Mouse (Mus musculus) liver, embryonic 14.5 days (tissue): ENCODE results near the gene Ppp2r5e. TPM values are rescaled to one million over a fixed set of nuclear protein-coding genes. Genes with fewer than 3 reads are reported as not detected.

Source experiments
- ATAC-seq: fragments of 200-750 bp; cut with Nextera tagmentation; 2 replicates; pipeline ENCODE4 v1.8.0; 2017; ENCODE audit warnings: moderate number of reproducible peaks, mild to moderate bottlenecking, moderate library complexity; ENCODE audit not compliant: insufficient read depth
- DNase-seq, 3 experiments: peaks; one replicate each; pipeline ENCODE4 v3.0.0-alpha.2; 2012 to 2013; ENCODE audit warnings: low read depth in 3 of 3, low spot score in 3 of 3
- H3K27ac ChIP-seq: fragments of 300-500 bp; sonication (generic); 2 replicates; pipeline ENCODE4 v1.5.1; 2014; ENCODE audit warnings: moderate library complexity, mild to moderate bottlenecking, control low read depth, inconsistent platforms
- H3K27me3 ChIP-seq: fragments of 300-500 bp; sonication (generic); 2 replicates; pipeline ENCODE4 v1.6.1; 2014; ENCODE audit warnings: mild to moderate bottlenecking, low read length, moderate library complexity; ENCODE audit not compliant: control insufficient read depth, insufficient read depth
- H3K36me3 ChIP-seq: fragments of 300-500 bp; sonication (generic); replicated peaks from 2 replicates; pipeline ENCODE4 v1.6.1; 2014; ENCODE audit warnings: low read depth; ENCODE audit not compliant: control insufficient read depth, insufficient read depth
- H3K4me1 ChIP-seq, 2 experiments: fragments of 200-500 bp in 1 of 2; fragments of 300-500 bp in 1 of 2; sonication (generic) in 1 of 2; replicated peaks; 2 replicates each; pipeline ENCODE4 v1.6.1; 2012 to 2014; ENCODE audit warnings: antibody characterized with exemption in 1 of 2, inconsistent platforms in 1 of 2, low read length in 1 of 2; ENCODE audit not compliant: control insufficient read depth in 2 of 2, insufficient read depth in 2 of 2
- H3K4me2 ChIP-seq: fragments of 300-500 bp; sonication (generic); 2 replicates; pipeline ENCODE4 v1.6.1; 2014; ENCODE audit warnings: low read depth, mild to moderate bottlenecking, control low read depth, moderate library complexity
- H3K4me3 ChIP-seq, 2 experiments: fragments of 200-500 bp in 1 of 2; fragments of 300-500 bp in 1 of 2; sonication (generic) in 1 of 2; 2 replicates each; pipeline ENCODE4 v1.5.1; 2012 to 2014; ENCODE audit warnings: low read depth in 2 of 2, low read length in 2 of 2, mild to moderate bottlenecking in 2 of 2, control low read depth in 1 of 2, inconsistent platforms in 1 of 2, moderate library complexity in 1 of 2; ENCODE audit not compliant: insufficient read depth in 1 of 2
- H3K9ac ChIP-seq: fragments of 300-500 bp; sonication (generic); replicated peaks from 2 replicates; pipeline ENCODE4 v1.6.1; 2014; ENCODE audit warnings: mild to moderate bottlenecking, control low read depth, moderate library complexity
- H3K9me3 ChIP-seq: fragments of 300-500 bp; sonication (generic); 2 replicates; pipeline ENCODE4 v1.6.1; 2016; ENCODE audit warnings: low read length, mixed read lengths; ENCODE audit not compliant: control insufficient read depth
- CTCF ChIP-seq: IDR thresholded peaks from 2 replicates; pipeline ENCODE4 v1.5.1; 2016; ENCODE audit warnings: antibody characterized with exemption, low read depth, control low read depth
- EP300 ChIP-seq: IDR thresholded peaks from 2 replicates; pipeline ENCODE4 v1.6.1; 2016; ENCODE audit warnings: antibody characterized with exemption, low read depth
- WGBS: fragments of 180-500 bp; shearing (Covaris S2); extraction: QIAGEN DNeasy Blood & Tissue Kit; methylation state at CpG from one replicate; pipeline ENCODE4 v1.1.7; 2014; ENCODE audit not compliant: insufficient replicate concordance; 5-methylcytosine and 5-hydroxymethylcytosine counted together
- polyA plus RNA-seq, 2 experiments: library from polyadenylated mRNA; depleted of rRNA in 1 of 2; stranded (reverse) in 1 of 2; unstranded in 1 of 2; fragments of >200 nt; fragmentation: Nextera tagmentation in 1 of 2; extraction: Ambion mirVana in 1 of 2; gene quantifications; 2 replicates each; pipeline versions ENCODE4 v1.2.1 to v1.2.3; 2012 to 2014

Gene Ppp2r5e
- polyA plus RNA-seq, 2 experiments: 5.0 to 6.8 TPM

DNA sequence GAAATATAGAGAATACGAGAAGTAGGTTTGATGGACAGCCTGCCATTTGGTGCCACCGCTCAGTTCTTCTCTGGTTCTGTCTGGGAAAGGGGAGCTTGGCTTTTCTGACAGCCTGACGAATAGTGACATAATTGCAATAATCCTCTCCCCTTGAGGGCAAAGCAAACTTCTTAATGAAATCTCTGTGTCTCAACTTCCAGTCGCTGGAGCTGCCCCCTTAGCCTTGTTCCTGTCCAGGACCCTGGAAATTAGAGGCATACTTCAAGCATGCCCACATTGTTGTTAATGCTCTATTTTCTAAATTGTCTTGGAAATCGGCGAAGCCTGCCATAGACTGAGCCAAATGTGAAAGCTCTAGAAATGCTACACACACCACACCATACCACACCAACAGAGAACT, 167.3 kb downstream of the Ppp2r5e start:
- H3K9ac ChIP-seq: no peak overlapping the region
- H3K27ac ChIP-seq: no peak overlapping the region
- no peak for ATAC-seq
- no peaks in the 10 kb centered on the region for H3K27me3 ChIP-seq
- H3K36me3 ChIP-seq: no peaks in the 10 kb centered on the region
- DNase-seq: no peak
- TF ChIP-seq EP300: no peak
- no peak for TF ChIP-seq CTCF
- H3K4me2 ChIP-seq: no peak overlapping the region
- no peaks in the 10 kb centered on the region; a peak in 1 of 4 replicates for H3K4me1 ChIP-seq
- 72% methylated on average over 6 of the region's 6 CpGs for WGBS
- no peaks in the 10 kb centered on the region for H3K9me3 ChIP-seq
- H3K4me3 ChIP-seq: no peak overlapping the region

DNA sequence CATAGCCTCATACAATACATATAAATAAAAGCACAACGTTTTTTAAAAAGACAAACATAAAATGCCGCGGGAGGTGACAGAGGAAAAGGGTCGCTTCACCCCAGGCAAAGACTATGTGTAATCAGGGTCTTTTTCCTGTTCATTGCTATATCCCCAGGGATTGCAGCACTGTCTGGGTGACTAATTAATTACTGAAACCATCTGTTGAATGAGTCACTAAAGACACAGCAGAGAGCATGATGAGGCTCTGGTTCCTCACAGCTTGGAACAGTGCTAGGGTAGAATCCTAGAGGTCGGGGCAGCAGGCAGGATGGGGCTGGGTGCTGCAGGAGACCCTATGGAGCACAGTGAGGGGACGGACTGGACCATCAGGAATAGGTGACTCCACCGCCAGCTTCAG, 170.2 kb downstream of the Ppp2r5e start:
- Histone ChIP-seq H3K4me3 (no peak overlapping the region), H3K9ac (no peak overlapping the region), H3K9me3 (no peaks in the 10 kb centered on the region), H3K27ac (no peak overlapping the region), H3K36me3 (no peaks in the 10 kb centered on the region), H3K4me2 (no peak overlapping the region), H3K27me3 (no peaks in the 10 kb centered on the region), H3K4me1 (no peaks in the 10 kb centered on the region; a peak in 1 of 4 replicates)
- WGBS: 66% methylated on average over 7 of the region's 7 CpGs
- TF ChIP-seq EP300: no peak
- TF ChIP-seq CTCF: no peak
- no peak for DNase-seq
- ATAC-seq: no peak

DNA sequence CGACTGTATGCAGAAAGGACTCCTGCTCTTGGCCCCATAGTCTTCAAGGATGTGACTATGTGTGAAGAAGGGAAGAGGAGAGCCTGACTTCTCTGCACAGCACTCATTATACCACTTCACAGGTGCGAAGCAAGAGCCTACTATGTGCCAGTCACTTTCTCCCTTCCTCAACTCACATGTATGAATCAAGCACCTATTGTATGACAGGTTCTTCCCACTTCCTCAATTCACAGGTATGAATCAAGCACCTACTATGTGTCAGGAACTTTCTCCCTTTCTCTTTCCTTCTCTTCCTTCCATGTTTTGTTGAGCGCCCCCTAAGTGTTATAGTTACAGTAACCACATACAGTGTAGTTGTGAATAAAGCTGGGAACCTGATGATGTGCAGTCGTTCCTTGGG, 171.2 kb downstream of the Ppp2r5e start:
- H3K27me3 ChIP-seq: no peaks in the 10 kb centered on the region
- no peaks in the 10 kb centered on the region for H3K36me3 ChIP-seq
- H3K9me3 ChIP-seq: no peaks in the 10 kb centered on the region
- no peak overlapping the region for H3K4me2 ChIP-seq
- no peaks in the 10 kb centered on the region; a peak in 1 of 4 replicates for H3K4me1 ChIP-seq
- 59% methylated on average over 4 of the region's 4 CpGs for WGBS
- H3K27ac ChIP-seq: no peak overlapping the region
- no peak overlapping the region for H3K4me3 ChIP-seq
- ATAC-seq: no peak
- TF ChIP-seq CTCF: no peak
- TF ChIP-seq EP300: no peak
- DNase-seq: no peak
- no peak overlapping the region for H3K9ac ChIP-seq

DNA sequence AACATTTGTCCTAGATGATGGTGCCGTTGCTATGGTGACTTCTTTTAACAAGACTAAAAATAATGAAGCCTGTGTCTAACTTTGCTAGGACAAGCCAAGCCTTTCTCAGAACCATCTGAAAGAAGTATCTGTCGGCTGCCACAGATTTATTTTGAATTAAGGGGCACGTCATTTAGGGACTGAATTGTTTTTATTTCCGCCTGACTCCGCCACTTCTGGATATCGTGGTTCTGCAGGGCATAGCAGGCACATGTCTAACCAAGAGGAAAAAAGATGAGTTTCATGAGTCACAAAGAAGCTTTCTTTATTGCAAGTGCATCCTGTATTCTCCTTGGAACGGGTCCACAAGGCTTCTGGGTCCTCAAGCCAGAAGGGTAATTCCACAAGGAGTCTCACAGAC, 171.7 kb downstream of the Ppp2r5e start:
- DNase-seq (no peak), ATAC-seq (no peak)
- Histone ChIP-seq H3K27me3 (no peaks in the 10 kb centered on the region), H3K9me3 (no peaks in the 10 kb centered on the region), H3K36me3 (no peaks in the 10 kb centered on the region), H3K4me2 (no peak overlapping the region), H3K4me1 (no peaks in the 10 kb centered on the region), H3K4me3 (no peak overlapping the region), H3K9ac (no peak overlapping the region), H3K27ac (no peak overlapping the region)
- TF ChIP-seq EP300 (no peak), CTCF (no peak)
- 60% methylated on average over 7 of the region's 7 CpGs for WGBS

DNA sequence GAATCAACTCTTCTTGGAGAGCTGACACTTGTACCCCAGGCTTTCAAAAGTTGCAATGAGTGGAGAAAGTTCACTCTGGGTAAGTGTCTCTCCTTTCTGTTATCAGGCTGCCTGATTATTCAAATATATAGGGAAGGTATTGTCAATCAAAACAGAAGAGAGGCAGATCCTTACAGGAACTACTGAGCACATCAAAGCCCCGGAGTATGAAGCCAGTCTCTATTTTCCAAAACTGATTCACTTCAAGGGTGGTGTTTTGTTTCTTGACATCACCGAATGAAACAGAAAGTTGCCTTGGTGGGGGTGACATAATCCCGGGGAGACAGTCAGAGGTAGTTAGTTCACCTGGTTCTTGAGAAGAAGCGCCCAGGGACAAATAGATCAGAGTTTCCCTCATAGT, 179.4 kb downstream of the Ppp2r5e start, which contains the start of gene Gphb5:
TSS of gene Gphb5 (minus strand) at position 101 of the 400 bp plus-strand sequence.
- no peak within 1 kb of the TSS for H3K9ac ChIP-seq
- no peak for DNase-seq
- H3K27ac ChIP-seq: no peak within 1 kb of the TSS
- no peaks in the 10 kb centered on the region for H3K27me3 ChIP-seq
- WGBS: 63% methylated on average over 4 of the region's 4 CpGs
- ATAC-seq: no peak
- H3K4me2 ChIP-seq: no peak within 1 kb of the TSS
- no peaks in the 10 kb centered on the region for H3K36me3 ChIP-seq
- H3K4me1 ChIP-seq: no peaks in the 10 kb centered on the region
- TF ChIP-seq EP300: no peak
- no peak for TF ChIP-seq CTCF
- H3K4me3 ChIP-seq: no peak within 1 kb of the TSS
- no peaks in the 10 kb centered on the region for H3K9me3 ChIP-seq

DNA sequence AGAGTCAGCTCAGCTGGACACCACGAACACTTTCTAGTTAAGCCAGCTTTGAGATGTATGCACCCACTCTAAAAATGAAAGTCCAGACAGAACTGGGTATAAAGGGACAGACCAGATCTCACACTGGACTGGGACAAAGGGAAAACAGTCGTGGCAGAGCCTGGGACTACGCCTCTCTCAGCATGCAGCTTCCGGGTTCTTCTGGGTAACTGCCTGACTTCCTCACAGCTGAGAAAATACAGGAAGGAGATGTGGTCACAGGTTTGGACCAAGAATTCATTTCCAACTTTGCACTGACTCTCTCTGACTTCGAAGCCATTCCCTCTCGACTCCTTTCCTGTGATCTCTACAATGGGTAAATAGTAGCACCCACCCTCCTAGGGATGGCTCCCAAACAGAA, 181.1 kb downstream of the Ppp2r5e start:
- ATAC-seq (no peak), DNase-seq (no peak)
- TF ChIP-seq EP300: no peak
- no peak for TF ChIP-seq CTCF
- Histone ChIP-seq H3K27ac (no peak overlapping the region), H3K27me3 (no peaks in the 10 kb centered on the region), H3K4me3 (no peak overlapping the region), H3K9me3 (no peaks in the 10 kb centered on the region), H3K9ac (no peak overlapping the region), H3K4me2 (no peak overlapping the region), H3K4me1 (no peaks in the 10 kb centered on the region), H3K36me3 (no peaks in the 10 kb centered on the region)
- WGBS: 35% methylated on average over 6 of the region's 6 CpGs
